Mouse (Mus musculus) liver, adult (tissue): Measurements from ENCODE around the gene Gm43191.

Experiments used
- GATA4 ChIP-seq: IDR thresholded peaks from 2 replicates; pipeline ENCODE4 v1.6.1; 2014; ENCODE audit warnings: mild to moderate bottlenecking, low read length; ENCODE audit not compliant: insufficient replicate concordance

Gene Gm43191

DNA sequence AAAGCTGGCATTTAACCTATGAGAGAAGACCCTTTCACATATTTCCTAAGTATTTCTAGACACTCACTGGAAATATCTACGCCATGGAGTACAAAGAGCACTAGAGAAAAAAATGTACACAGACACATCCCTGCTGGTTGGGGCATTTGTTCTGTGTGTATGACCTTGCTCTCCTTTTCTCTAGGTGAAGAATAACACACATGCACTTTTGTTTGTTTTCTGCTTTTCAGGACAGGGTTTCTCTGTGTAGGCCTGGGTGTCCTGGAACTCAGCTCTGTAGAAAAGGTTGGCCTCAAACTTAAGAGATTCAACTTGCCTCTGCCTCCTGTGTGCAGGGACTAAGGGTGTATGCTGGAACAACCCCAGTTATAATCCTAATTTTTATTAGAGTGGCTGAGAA lies 34.7 kb downstream of the Gm43191 start:
- TF ChIP-seq GATA4: no peak

DNA sequence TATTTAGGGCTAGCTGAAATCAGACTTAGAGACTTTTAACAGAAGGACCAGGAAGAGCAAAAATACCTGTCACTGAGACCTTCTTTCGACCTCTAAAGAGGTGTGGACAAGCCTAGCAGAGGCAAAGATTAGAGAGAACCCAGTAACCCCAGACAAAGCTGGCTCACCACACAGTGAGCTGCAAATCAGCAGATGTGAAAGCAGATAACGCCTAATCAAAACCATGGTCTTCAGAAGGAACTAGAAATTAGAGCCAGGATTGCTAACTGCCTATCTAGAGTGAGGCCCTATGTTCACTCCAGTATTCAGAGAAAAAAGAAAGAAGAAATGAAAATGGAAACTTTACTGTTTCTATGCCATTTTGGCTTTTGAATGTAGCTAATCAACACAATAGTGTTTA lies 38.7 kb downstream of the Gm43191 start:
- TF ChIP-seq GATA4: no peak

DNA sequence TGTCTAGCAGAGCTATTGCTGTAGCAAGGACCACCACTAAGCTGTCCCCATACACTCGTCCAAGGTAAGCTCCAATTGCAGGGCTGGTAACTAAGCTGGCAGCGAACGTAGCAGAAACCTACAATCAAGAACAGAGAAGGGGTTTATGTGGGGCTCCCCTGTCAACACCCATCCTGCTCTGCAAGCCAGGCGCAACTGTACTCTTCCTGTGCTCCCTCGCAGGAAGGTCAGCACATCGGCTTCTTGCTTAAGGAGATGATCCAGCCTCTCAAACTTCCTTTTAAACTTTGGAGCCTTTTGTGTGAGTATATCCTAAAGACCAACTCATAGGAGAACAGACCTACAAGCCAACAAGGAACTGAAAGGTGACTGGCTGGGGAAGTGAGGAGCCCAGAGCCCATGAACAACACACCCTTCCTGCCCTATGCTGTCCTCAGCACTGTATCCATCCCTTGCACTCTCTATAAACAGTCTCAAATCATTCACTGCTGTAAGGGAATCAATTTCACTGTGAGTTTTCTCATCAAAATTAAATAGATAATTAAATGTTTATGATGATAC lies 39.2 kb downstream of the Gm43191 start:
- TF ChIP-seq GATA4: no peak

DNA sequence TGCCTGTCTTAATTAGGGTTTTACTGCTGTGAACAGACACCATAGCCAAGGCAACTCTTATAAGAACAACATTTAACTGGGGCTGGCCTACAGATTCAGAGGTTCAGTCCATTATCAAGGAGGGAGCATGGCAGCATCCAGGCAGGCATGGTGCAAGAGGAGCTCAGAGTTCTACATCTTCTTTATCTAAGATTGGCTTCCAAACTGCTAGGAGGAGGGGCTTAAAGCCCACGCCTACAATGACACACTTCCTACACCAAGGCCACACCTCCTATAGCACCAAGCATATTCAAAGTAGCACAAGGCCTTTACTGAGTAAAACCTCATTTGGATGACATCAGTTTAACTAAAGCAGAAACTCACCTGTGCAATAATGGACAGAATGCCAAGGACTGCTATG lies 41.0 kb downstream of the Gm43191 start:
- TF ChIP-seq GATA4: no peak

DNA sequence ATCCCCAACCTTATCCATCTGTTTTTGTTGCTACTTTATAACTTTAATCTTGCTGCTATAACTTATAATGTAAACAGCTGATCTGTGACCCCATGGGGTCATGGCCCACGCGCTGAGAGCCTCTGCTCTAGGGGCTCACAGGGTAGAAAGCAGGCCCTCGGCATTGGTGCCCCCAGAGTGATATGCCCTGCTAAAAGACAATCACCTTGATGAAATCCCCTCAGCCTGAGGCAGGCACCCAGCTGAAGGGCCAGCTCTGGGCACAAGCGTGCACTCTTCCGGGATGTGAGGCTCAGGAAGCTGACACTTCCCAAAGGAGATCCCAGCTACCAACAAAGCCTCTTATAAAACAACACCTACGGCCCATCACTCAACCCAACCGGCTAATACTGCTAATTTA lies 42.5 kb downstream of the Gm43191 start:
- TF ChIP-seq GATA4: no peak

DNA sequence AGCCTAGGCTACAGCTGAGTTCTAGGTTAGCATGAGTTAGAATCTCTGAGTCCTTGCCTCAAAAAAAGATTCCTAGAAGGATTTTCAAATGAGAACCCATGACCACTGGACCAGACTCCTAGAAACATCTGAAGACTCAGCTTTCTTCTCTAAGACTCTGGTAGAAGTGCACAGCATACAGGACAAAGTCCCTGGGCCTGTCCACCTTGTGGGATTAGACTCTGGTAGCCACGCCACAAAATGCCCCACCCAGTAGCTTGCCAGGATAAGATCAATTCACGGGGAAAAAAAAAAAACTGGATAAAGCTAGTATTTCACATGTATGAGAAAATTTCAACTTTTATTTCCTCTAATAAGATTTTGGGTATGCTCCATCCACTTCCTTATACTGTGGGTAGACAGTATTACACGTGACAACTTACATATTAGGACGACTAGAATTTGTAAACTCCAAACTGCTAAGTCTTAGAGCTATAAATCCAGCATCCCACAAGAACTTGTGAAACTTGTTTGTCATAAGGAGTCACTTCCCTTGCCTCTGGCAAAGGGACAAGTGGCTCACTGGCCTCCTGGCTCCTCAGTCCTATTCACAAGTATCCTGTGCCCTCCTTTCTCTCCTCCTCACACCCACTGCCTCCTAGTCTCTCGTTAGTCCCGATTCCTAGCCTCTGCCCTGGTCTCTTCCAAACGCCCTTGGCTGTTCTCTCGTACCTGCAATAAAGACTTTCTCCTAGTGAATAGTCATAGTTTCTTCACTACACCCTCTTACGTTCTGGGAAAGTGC lies 43.2 kb downstream of the Gm43191 start:
- TF ChIP-seq GATA4: no peak

DNA sequence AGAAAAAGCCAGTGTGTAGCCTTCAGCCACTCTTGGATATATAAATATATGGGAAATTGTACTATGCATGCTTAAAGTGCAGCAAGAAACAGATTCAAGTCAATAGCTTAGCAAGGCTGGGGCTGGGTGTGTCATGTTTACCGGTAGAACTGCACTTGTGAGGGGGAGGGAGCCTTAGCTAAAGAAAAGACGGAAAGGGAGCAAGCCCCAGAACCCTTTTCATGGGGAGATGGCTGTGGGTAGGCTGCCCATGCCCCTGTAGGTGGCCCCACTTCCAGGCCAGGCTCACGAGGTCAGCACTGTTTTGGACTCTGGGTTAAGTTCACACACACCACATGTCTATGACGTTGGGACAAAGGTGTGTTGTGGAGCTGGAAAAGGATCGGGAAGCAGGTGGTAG lies 45.3 kb downstream of the Gm43191 start:
- TF ChIP-seq GATA4: no peak

DNA sequence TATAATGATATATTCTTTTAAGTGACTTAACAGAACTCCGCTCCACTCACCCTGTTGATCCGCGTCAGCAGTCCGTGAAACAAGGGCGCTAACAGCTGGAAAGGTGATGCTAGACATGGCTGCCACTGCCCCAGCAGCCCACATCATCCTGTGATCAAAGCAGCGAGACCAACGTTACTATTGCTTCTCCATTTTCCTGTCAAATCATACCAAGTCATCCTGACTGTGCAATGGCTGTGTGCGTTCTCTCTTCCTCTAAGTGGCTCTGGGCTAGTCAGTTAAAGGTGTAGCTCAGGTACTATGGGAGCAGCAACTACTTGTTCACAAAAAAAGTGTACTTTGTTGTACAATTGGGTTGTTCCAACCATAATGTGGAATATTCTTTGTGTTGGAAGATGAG lies 46.2 kb downstream of the Gm43191 start:
- TF ChIP-seq GATA4: no peak

DNA sequence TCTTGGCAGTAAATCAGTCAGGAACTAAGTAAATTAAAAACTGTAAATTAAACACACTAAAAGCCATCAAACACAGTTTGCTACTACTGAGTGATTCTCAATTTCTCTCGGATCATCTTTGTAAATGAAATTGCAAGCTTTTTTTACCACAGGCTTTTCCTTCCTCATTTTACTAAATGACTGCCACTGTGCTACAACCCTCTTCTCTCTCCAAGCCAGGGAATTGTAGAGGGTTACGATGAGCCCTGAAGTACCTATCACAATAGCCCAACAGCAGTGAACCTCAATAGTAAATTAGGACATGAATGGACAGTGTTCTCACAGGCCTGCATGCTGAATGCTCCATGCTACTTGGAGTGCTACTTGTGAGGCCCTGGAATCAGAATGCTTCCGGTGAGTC lies 47.0 kb downstream of the Gm43191 start:
- TF ChIP-seq GATA4: no peak

DNA sequence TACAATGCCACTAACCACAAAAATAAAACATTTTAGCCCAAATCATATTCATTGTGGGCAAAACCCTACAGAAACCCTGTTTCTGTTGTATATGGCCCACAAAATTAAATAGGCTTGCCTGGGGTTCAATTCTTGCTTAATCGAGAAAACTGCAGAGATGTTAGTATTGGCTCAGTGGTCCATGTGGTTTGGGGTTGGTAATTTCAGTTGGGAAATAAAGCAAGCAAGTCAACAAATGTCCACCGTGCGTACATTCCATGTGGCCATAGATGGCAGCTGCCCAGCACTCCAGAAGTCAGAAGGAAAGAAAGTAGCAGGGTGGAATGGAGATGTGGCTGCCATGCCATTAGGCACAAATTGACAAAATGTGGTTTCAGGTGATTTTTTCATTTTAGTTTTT lies 48.1 kb downstream of the Gm43191 start:
- no peak for TF ChIP-seq GATA4

DNA sequence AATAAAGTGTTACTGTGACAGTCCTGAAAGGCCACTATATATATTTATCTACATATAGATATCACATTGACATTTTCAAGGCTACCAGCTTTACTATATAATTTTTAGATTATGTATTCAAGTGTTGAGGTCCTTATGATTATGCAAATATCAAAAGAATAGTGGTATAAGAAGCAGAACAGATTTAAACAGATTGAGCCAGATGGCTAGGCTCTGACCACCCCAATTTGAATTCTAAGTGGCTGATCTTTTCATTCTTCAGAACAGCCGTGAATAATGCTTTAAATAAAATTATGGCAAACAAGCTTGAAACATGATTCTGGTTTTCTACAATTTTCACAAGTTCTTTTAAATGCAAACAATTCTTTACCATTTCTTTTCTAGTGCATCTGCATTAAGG lies 49.6 kb downstream of the Gm43191 start:
- no peak for TF ChIP-seq GATA4

DNA sequence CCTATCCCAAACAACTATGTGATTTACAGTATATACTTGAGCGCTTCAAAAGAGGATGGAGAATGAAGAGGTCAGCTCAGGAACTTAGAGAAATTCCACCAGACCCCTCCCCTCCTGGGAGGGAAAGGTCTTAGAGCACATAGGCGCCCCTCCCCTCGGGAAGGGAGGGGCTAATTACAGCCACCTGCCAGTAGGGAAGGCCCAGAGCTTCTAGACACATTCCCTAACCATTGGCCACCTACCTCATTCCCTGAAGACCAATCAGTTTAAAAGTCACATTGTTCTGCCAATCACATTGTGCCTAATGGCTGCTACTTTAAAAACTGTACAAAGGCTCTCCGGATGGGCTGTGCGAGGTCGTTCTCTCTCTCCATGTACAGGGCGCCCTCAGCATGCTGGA lies 58.4 kb downstream of the Gm43191 start:
- no peak for TF ChIP-seq GATA4

DNA sequence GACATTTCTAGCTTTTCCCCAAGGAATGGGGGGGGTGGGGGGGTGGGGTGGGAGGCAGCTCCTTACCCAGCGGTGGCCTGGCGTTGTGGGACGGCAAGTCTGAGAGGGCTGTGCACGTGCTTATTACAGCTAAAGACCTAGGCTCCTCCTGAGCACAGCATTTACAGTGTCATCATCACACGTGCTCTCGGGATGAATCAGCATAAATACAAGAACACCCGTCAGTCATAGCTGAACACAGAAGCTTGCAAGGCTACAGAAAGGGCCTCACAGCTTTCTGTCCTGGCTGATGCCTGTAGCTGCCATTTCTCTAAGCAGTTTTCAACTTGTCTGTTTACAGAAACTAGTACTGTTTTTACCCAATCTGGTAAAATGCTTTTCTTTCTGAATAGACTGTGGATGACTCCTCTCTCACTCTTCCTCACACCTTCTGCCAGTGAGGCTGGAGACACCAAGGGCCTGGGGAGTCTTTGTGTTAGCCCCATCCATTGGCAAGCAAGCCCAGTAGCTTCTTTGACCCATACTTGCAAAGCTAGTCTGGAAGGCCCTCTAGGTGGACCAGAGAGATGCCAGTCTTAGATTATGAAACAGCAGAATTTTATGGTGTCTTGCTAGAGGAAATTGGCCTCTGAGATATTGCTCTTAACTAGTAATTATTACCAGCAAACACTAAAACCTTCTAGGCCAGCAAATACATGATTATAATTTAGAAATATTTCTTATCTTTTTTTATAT lies 60.3 kb downstream of the Gm43191 start:
- no peak for TF ChIP-seq GATA4

DNA sequence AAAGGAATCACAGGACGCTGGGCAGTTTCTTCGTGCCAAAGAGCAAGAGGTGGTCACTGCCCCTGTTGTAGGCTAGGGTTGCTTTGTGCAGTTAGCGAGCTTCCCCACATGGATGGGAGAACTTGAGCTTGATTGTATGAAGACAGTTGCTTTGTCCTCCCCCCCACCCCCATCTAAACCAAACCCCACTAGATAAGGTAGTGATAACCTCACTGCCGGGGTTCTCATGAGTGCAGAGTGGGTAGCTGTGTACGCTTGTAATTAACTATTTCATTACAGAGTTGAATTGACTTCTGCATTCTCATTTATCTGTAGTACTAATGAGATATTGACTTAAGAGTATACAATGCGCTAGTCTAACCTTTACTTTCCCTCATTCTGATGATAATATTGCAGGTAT lies 62.2 kb downstream of the Gm43191 start:
- TF ChIP-seq GATA4: no peak

DNA sequence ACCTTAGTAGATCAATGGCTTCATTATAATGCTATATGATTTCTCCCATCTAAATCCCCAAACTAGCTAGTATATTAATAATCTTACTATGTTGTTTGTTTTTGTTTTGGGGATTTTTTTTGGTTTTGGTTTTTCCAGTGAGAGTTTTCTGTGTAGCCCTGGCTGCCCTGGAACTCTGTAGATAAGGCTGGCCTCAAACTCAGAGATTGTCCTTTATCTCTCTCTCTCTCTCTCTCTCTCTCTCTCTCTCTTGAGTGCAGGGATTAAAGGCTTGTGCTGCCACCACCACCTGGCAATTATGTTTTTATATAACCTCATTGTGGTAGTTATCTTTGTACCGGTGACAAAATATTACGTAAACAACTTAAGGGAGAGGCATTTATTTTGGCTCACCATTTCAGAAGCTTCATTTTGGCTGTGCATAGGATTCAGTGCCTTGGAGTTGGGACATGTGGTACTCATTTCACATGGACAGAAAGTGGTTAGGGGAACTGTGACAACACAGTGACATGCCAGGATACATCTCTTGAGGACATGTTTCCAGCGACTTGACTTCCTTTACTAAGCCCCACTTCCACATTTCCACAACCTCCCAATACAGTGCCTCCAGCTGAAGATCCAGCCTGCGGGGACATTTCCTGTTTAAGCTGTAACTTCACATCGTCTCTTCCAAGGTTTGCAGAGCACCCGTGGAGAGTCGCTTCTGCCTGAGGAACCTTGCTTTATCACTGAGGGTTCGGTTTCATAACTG lies 65.6 kb downstream of the Gm43191 start:
- no peak for TF ChIP-seq GATA4
